Mouse (Mus musculus) liver, adult 2 months (tissue): ENCODE measurements around the gene Irf1.

Experiments
- CTCF ChIP-seq: fragments of 200-500 bp; IDR thresholded peaks from 2 replicates; pipeline ENCODE4 v1.5.1; 2011; ENCODE audit warnings: low read depth, low read length, control low read depth
- POLR2A ChIP-seq: fragments of 200-500 bp; IDR thresholded peaks from 2 replicates; pipeline ENCODE4 v1.6.1; 2011; ENCODE audit warnings: low read length, control low read depth; ENCODE audit not compliant: insufficient read depth; ENCODE audit errors: extremely low read depth

DNA sequence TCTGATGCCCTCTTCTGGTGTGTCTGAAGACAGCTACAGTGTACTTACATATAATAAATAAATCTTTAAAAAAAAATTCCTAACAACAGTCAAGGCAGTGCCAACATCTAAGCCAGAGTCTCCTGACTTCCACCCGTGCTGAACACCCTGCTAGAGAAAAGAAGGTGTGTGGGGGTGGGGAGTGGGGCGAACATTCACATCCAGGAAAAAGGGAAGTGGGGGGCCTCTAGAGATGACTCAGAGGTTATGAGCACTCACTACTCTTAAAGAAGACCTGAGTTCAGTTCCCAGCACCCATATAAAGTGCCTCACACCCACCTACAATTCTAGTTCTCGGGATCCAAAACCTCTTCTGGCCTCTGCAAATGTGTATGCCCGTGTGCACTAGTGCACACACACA, 55.6 kb downstream of the Irf1 start:
- no peak for TF ChIP-seq POLR2A
- no peak for TF ChIP-seq CTCF
